Mouse (Mus musculus): ENCODE results near the gene Banf2. TPM values are rescaled to one million over a fixed set of nuclear protein-coding genes. Genes with fewer than 3 reads are reported as not detected.

The Banf2 gene
- total RNA-seq, 2 experiments from 2014 or later: not detected

- intact Hi-C loops (cut with DNase I): loop anchor here (5.0 kb wide), 1 partner anchor 210 kb away; no protein-coding TSS in a partner anchor
- H3K27ac ChIP-seq: no peak overlapping the region
- no peak overlapping the region for H3K4me3 ChIP-seq
- DNase-seq (ENCODE audit: extremely low spot score in 1 of 2, low spot score in 2 of 2): no peak
- no peak for TF ChIP-seq CTCF (IDR thresholded peaks at IDR 0.05)
These were observed 25.6 kb upstream of the Banf2 start for GRCm38 (mm10) chr2:144007211-144007610.

- DNase-seq (ENCODE audit: extremely low spot score in 1 of 2, low spot score in 2 of 2): no peak
- H3K27ac ChIP-seq: no peak overlapping the region
- no peak overlapping the region; the same call in 1 of the 2 replicates for H3K4me3 ChIP-seq
- no peak for TF ChIP-seq CTCF (IDR thresholded peaks at IDR 0.05)
- intact Hi-C loops (cut with DNase I): loop anchor here (5.0 kb wide), 1 partner anchor 208 kb away; no protein-coding TSS in a partner anchor
These were observed 23.8 kb upstream of the Banf2 start for GRCm38 (mm10) chr2:144009081-144009480.

GRCm38 (mm10) chr2:144009551-144010281, 23.1 kb upstream of the Banf2 start:
- intact Hi-C loops (cut with DNase I): loop anchor here (5.0 to 10.0 kb wide), 2 partner anchors 155 to 208 kb away; no protein-coding TSS in a partner anchor
- Histone ChIP-seq H3K27ac (peak overlapping the region; percentile 61), H3K4me3 (peak overlapping the region; percentile 96)
- peak in 1 of 2 experiments; percentile 12 for DNase-seq (ENCODE audit: extremely low spot score in 1 of 2, low spot score in 2 of 2)
- TF ChIP-seq CTCF (IDR thresholded peaks at IDR 0.05): no peak

GRCm38 (mm10) chr2:144010282-144011044, 22.4 kb upstream of the Banf2 start:
- H3K4me3 ChIP-seq: peak overlapping the region; percentile 96
- intact Hi-C loops (cut with DNase I): loop anchor here (10.0 kb wide), 1 partner anchor 154 kb away; no protein-coding TSS in a partner anchor
- TF ChIP-seq CTCF (IDR thresholded peaks at IDR 0.05): peak; percentile 79
- peak; percentile 70 to 71 for DNase-seq (ENCODE audit: extremely low spot score in 1 of 2, low spot score in 2 of 2)
- H3K27ac ChIP-seq: peak overlapping the region; percentile 85

GRCm38 (mm10) chr2:144011080-144011551, 21.7 kb upstream of the Banf2 start, which contains the start of gene Rrbp1:
Rrbp1 (minus strand) TSS chr2:144011263.
- H3K4me3 ChIP-seq: peak within 1 kb of the TSS; percentile 96
- H3K27ac ChIP-seq: peak within 1 kb of the TSS; percentile 85
- TF ChIP-seq CTCF (IDR thresholded peaks at IDR 0.05): no peak
- peak; percentile 97 to 99 for DNase-seq (ENCODE audit: extremely low spot score in 1 of 2, low spot score in 2 of 2)
- intact Hi-C loops (cut with DNase I): loop anchor here (10.0 kb wide), 1 partner anchor 154 kb away; no protein-coding TSS in a partner anchor

- no peak for DNase-seq (ENCODE audit: extremely low spot score in 1 of 2, low spot score in 2 of 2)
- H3K27ac ChIP-seq: no peak overlapping the region
- H3K4me3 ChIP-seq: no peak overlapping the region
- intact Hi-C loops (cut with DNase I): loop anchor here (10.0 kb wide), 1 partner anchor 151 kb away; no protein-coding TSS in a partner anchor
- no peak for TF ChIP-seq CTCF (IDR thresholded peaks at IDR 0.05)
These were observed 18.8 kb upstream of the Banf2 start for GRCm38 (mm10) chr2:144014051-144014450.

- no peak overlapping the region for H3K27ac ChIP-seq
- H3K4me3 ChIP-seq: no peak overlapping the region
- TF ChIP-seq CTCF (IDR thresholded peaks at IDR 0.05): no peak
- intact Hi-C loops (cut with DNase I): loop anchor here (10.0 kb wide), 1 partner anchor 150 kb away; no protein-coding TSS in a partner anchor
- no peak for DNase-seq (ENCODE audit: extremely low spot score in 1 of 2, low spot score in 2 of 2)
These were observed 18.4 kb upstream of the Banf2 start for GRCm38 (mm10) chr2:144014481-144014880.

- intact Hi-C loops (cut with DNase I): loop anchor here (10.0 kb wide), 1 partner anchor 149 kb away; no protein-coding TSS in a partner anchor
- no peak for TF ChIP-seq CTCF (IDR thresholded peaks at IDR 0.05)
- Histone ChIP-seq H3K4me3 (no peak overlapping the region), H3K27ac (no peak overlapping the region)
- DNase-seq (ENCODE audit: extremely low spot score in 1 of 2, low spot score in 2 of 2): no peak
These were observed 17.0 kb upstream of the Banf2 start for GRCm38 (mm10) chr2:144015861-144016260.

- Histone ChIP-seq H3K4me3 (no peak overlapping the region), H3K27ac (no peak overlapping the region)
- no peak for DNase-seq (ENCODE audit: extremely low spot score in 1 of 2, low spot score in 2 of 2)
- intact Hi-C loops (cut with DNase I): loop anchor here (10.0 kb wide), 1 partner anchor 145 kb away; no protein-coding TSS in a partner anchor
- no peak for TF ChIP-seq CTCF (IDR thresholded peaks at IDR 0.05)
These were observed 12.9 kb upstream of the Banf2 start for GRCm38 (mm10) chr2:144019971-144020370.

GRCm38 (mm10) chr2:144022441-144022840, 10.4 kb upstream of the Banf2 start:
- DNase-seq (ENCODE audit: extremely low spot score in 1 of 2, low spot score in 2 of 2): no peak
- intact Hi-C loops (cut with DNase I): no loop called here
- Histone ChIP-seq H3K27ac (no peak overlapping the region), H3K4me3 (no peak overlapping the region)
- TF ChIP-seq CTCF (IDR thresholded peaks at IDR 0.05): no peak

- DNase-seq (ENCODE audit: extremely low spot score in 1 of 2, low spot score in 2 of 2): no peak
- Histone ChIP-seq H3K4me3 (no peak overlapping the region), H3K27ac (no peak overlapping the region)
- no peak for TF ChIP-seq CTCF (IDR thresholded peaks at IDR 0.05)
- intact Hi-C loops (cut with DNase I): no loop called here
These were observed 7.5 kb upstream of the Banf2 start for GRCm38 (mm10) chr2:144025361-144025760.
